Mouse (Mus musculus) brown adipose tissue, adult 24 weeks (tissue): ENCODE results near the gene Chst10. TPM values are rescaled to one million over a fixed set of nuclear protein-coding genes. Genes with fewer than 3 reads are reported as not detected.

Experiments used
- polyA plus RNA-seq: library from polyadenylated mRNA; stranded (reverse); fragments of >200 nt; gene quantifications from 2 replicates; pipeline ENCODE4 v1.2.4, GENCODE M21; 2012; ENCODE audit not compliant: missing spikeins, insufficient read depth, insufficient read length

The Chst10 gene
- polyA plus RNA-seq, 1 experiment: not detected

Other genes starting within 250 kb of the Chst10 start
- 0.67 and 1.3 TPM in 2 replicates for gene Aff3, start 233.2 kb downstream of the Chst10 start, polyA plus RNA-seq
- gene Lonrf2, start 61.5 kb downstream of the Chst10 start, polyA plus RNA-seq: 0.20 TPM in 1 of 2 replicates, not detected in the other
- gene Nms, start 41.0 kb upstream of the Chst10 start, polyA plus RNA-seq: not detected in 2 replicates
- 62.3 and 101 TPM in 2 replicates for gene Pdcl3, start 87.4 kb upstream of the Chst10 start, polyA plus RNA-seq